ENCODE assay signal across 17 mouse cellular contexts in the genomic region with DNA sequence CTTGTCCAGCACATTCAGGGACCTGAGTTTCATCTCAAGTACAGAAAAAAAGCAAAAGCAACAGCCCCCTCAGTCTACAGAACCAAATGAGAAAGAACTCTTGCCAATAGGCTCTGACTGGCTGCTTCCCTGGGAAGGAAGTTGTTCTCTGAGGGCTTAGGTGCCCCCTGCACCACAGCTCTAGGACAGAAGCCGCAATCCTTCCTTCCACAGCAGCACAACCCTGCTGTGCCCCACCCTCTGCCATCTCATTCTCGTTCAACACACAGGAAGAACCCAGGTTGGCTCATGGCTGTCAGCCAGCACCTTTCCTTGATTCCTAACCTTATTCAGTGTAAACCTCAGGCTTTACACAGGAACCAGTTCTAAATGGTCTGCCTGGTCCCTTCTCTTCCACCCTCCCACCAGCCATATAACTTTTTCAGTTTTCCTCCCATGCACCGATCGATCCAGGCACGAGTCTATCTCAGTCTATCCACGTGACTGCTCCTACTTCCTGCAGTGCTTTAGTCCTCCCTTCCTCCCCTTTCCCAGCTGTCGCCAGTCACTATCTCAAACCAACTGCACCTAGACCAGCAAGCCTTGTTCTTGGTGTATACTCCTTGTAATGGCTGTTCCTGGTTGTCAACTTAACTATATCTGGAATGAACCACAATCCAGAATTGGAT. TPM values are rescaled to one million over a fixed set of nuclear protein-coding genes. Genes with fewer than 3 reads are reported as not detected.
DNase-seq lines count a peak whose midpoint lies in the region; ATAC-seq and TF ChIP-seq lines count a peak whose summit lies in the region.
"Had no signal": no experiment of that assay in that cellular context is flagged by ENCODE, and none has a peak within 500 bp of the region (broad histone marks: within the 10 kb centered on the region; RNA-seq: fewer than 3 reads in every experiment).

No protein-coding gene starts in this region.

- no peak overlapping the region for H3K4me3 ChIP-seq in cerebellum, adult 2 months (replicated peaks; ENCODE audit: insufficient read depth, low read depth, low read length)
- no peak overlapping the region for H3K4me3 ChIP-seq in liver, embryonic 11.5 days (ENCODE audit: low read depth, low read length)
- no peak overlapping the region for H3K4me3 ChIP-seq in lung, adult 2 months (replicated peaks; ENCODE audit: extremely low read depth, low read depth, low read length)
- H3K4me3 ChIP-seq: hindbrain, embryonic 10.5 days; lung, embryonic 15.5 days had no signal

- no peak for TF ChIP-seq POLR2A in cerebellum, adult 2 months (IDR thresholded peaks at IDR 0.05; ENCODE audit: borderline replicate concordance, insufficient read depth, low read length)
- no peak for TF ChIP-seq POLR2A in lung, adult 2 months (IDR thresholded peaks at IDR 0.05; ENCODE audit: borderline replicate concordance, extremely low read depth, low read depth, low read length)

- H3K27me3 ChIP-seq in cerebellum, adult 2 months (ENCODE audit: control insufficient read depth, insufficient read depth, low read length) = no peaks in the 10 kb centered on the region
- H3K27me3 ChIP-seq in liver, embryonic 11.5 days (replicated peaks; ENCODE audit: control insufficient read depth, insufficient read depth, low read length) = no peaks in the 10 kb centered on the region
- H3K27me3 ChIP-seq: lung, embryonic 15.5 days had no signal

- 0 out of 2 replicates have a peak overlapping the region, but pooled peaks have one; percentile 19 for H3K27ac ChIP-seq in cerebellum, adult 2 months (ENCODE audit: insufficient read depth, low read length)
- H3K27ac ChIP-seq in liver, embryonic 11.5 days (ENCODE audit: low read depth, low read length) = no peak overlapping the region
- H3K27ac ChIP-seq: hindbrain, embryonic 10.5 days; lung, embryonic 15.5 days had no signal

- 0 out of 2 replicates have a peak, but pooled peaks cover 5% of the 10 kb centered on the region for H3K36me3 ChIP-seq in liver, embryonic 11.5 days (ENCODE audit: control insufficient read depth, insufficient read depth, low read length)

- 17% methylated on average over 7 of the region's 7 CpGs for WGBS in cerebellum, adult 2 months
- 57% methylated on average over 7 of the region's 7 CpGs for WGBS in liver, embryonic 11.5 days
- WGBS in lung, adult 2 months = 31% methylated on average over 7 of the region's 7 CpGs

- H3K9ac ChIP-seq in liver, embryonic 11.5 days (ENCODE audit: low read depth, low read length) = no peak overlapping the region
- H3K9ac ChIP-seq: lung, embryonic 15.5 days had no signal

- no peaks in the 10 kb centered on the region for H3K9me3 ChIP-seq in liver, embryonic 11.5 days (ENCODE audit: control insufficient read depth, low read length)
- H3K9me3 ChIP-seq: hindbrain, embryonic 10.5 days; lung, embryonic 15.5 days had no signal

- peak overlapping the region; percentile 29; the same call in 1 of the 2 replicates for H3K4me2 ChIP-seq in liver, embryonic 11.5 days
- H3K4me2 ChIP-seq: lung, embryonic 15.5 days had no signal

- peak in 1 of 2 experiments; percentile 31 for DNase-seq in cerebellum, adult 2 months
- no peak for DNase-seq in cerebellum, postnatal 10 days
- no peak for DNase-seq in liver, embryonic 11.5 days (ENCODE audit: low spot score)
- no peak for DNase-seq in liver
- DNase-seq in naive thymus-derived CD4-positive, alpha-beta T cell, adult 2 months (ENCODE audit: low read depth) = peak; percentile 43
- no peak for DNase-seq in left cerebral cortex, adult 18-20 months (ENCODE audit: low spot score in 2 of 2)
- no peak for DNase-seq in lung, adult 2 months
- DNase-seq: adrenal gland, adult 8-10 months; kidney, postnatal 4 days; layer of hippocampus, postnatal 36 days; right cerebral cortex, postnatal 25 days; thymus, postnatal 36 days had no signal

- H3K4me1 ChIP-seq in cerebellum, adult 2 months (ENCODE audit: control insufficient read depth, insufficient read depth, low read length) = peaks cover 43% of the 10 kb centered on the region
- peaks cover 14% of the 10 kb centered on the region for H3K4me1 ChIP-seq in liver, embryonic 11.5 days (replicated peaks; ENCODE audit: control insufficient read depth, insufficient read depth, low read length)
- peaks cover 19% of the 10 kb centered on the region for H3K4me1 ChIP-seq in lung, adult 2 months (ENCODE audit: control insufficient read depth, insufficient read depth, low read length)
- H3K4me1 ChIP-seq: hindbrain, embryonic 10.5 days; lung, embryonic 15.5 days had no signal

- no peak for TF ChIP-seq CTCF in cerebellum, adult 2 months (IDR thresholded peaks at IDR 0.05; ENCODE audit: borderline replicate concordance, insufficient read depth, low read depth, low read length)
- no peak for TF ChIP-seq CTCF in lung, adult 2 months (IDR thresholded peaks at IDR 0.05; ENCODE audit: insufficient read depth, low read length)

- ATAC-seq in liver, embryonic 11.5 days (replicated peaks; ENCODE audit: low FRiP score) = no peak; the same call in 1 of the 2 replicates
- ATAC-seq in hematopoietic stem cell, adult 5-6 weeks (replicated peaks in 1 of 2; ENCODE audit: insufficient read depth in 1 of 2, low FRiP score in 2 of 2, low TSS enrichment in 1 of 2, low read depth in 1 of 2, poor library complexity in 2 of 2, severe bottlenecking in 2 of 2) = peak; percentile 91 to 92

RNA-seq across cellular contexts. Expression of a gene that starts 36.2 kb away (rescaled TPM):
- 12.3 and 12.4 TPM in 2 replicates for polyA plus RNA-seq in cerebellum, adult 2 months (2012; rRNA removed)
- 5.3 and 7.3 TPM in 2 replicates for polyA plus RNA-seq in liver, embryonic 11.5 days (2014; fragmentation: Nextera tagmentation; extraction: Ambion mirVana)
- total RNA-seq in hematopoietic stem cell, adult 5-6 weeks (2017) = 1.0 and 1.2 TPM in 2 replicates
- total RNA-seq in left cerebral cortex, adult 18-20 months (2021) = 10 to 100 TPM; 11.8 to 13.9 TPM
- polyA plus RNA-seq in lung, adult 2 months (2012; rRNA removed) = 19.0 and 21.2 TPM in 2 replicates

RNA-seq across cellular contexts. Expression of a gene that starts 44.2 kb away (rescaled TPM):
- polyA plus RNA-seq in cerebellum, adult 2 months (2012; rRNA removed) = 7.4 and 7.5 TPM in 2 replicates
- polyA plus RNA-seq in liver, embryonic 11.5 days (2014; fragmentation: Nextera tagmentation; extraction: Ambion mirVana) = 7.5 and 10.8 TPM in 2 replicates
- 0.15 and 0.56 TPM in 2 replicates for total RNA-seq in hematopoietic stem cell, adult 5-6 weeks (2017)
- 1 to 10 TPM; 4.5 to 6.1 TPM for total RNA-seq in left cerebral cortex, adult 18-20 months (2021)
- 219 and 232 TPM in 2 replicates for polyA plus RNA-seq in lung, adult 2 months (2012; rRNA removed)

RNA-seq across cellular contexts. Expression of a gene that starts 50.1 kb away (rescaled TPM):
- polyA plus RNA-seq in cerebellum, adult 2 months (2012; rRNA removed) = 0.16 and 0.28 TPM in 2 replicates
- polyA plus RNA-seq in liver, embryonic 11.5 days (2014; fragmentation: Nextera tagmentation; extraction: Ambion mirVana) = not detected in 2 replicates
- total RNA-seq in hematopoietic stem cell, adult 5-6 weeks (2017) = not detected in 2 replicates
- total RNA-seq in left cerebral cortex, adult 18-20 months (2021) = under 1 TPM; 0.66 to 0.70 TPM
- polyA plus RNA-seq in lung, adult 2 months (2012; rRNA removed) = 0.02 and 0.04 TPM in 2 replicates
- total RNA-seq: heart, adult 8-10 months had no signal
- polyA plus RNA-seq: limb, embryonic 11.5 days; lung, embryonic 15.5 days had no signal

Comparison
In these comparisons a context has a peak if more than half of its experiments do, and no peak if none do; other contexts are left out.
1. RNA of a gene that starts 44.2 kb away (polyA plus RNA-seq): 219 to 232 TPM in lung, adult 2 months; 7.4 to 7.5 TPM in cerebellum, adult 2 months and 7.5 to 10.8 TPM in liver, embryonic 11.5 days; every median in the first group is over 10 times any median in the second.